Mouse (Mus musculus) lung, postnatal 36 days (tissue): ENCODE measurements at regions not wholly inside any gene's neighbourhood (a gene's known extent, or its start where the extent isn't known, plus 50 kb on each side); places are given as distances from the start of the nearest gene placed in this dataset.
"Not testable (repeated sequence)": the region's sequence is repeated elsewhere in the genome, so short reads cannot be mapped to it uniquely, and the experiment has no call there.

Source experiments
- DNase-seq: peaks from one replicate; pipeline ENCODE4 v3.0.0; 2022; ENCODE audit warnings: mixed read lengths

DNA sequence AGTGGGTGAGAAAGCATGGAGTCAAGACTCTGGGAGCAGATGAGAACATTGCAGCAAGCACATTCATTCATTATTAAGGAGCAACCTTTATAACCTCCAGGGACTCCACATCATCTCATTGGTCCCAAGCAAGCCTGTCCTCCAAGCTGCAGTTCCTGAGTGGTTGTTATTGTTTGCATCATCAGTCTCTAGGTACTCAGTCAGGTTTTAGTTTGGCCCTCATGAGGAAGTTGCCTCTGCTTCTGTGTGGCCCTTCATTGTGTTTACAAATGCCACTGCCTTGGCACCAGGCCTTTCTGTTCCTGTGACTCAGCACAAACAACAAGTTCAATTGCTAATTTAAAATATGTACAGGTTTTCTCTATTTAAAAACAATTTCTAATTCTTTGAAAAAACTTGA is 323.8 kb upstream of the Pabpc4l start:
- peak; percentile 41 for DNase-seq

DNA sequence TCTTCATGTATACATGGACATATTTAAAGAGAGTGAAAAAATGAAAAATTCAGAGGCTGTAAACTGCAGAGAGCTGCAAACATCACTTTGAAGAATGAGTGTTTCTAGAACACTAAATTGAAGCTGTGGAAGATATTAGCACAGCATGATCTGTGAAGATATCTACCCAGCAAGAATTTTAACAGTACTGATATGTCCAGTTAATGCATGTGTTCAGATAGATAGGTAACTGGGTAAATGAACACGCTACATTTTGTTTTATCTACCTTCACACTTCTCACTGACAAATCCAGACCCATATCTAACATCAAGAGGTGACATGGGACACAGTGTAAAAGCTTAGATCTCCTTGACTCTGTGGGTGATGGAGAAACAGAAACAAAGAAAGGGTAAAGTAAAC is 316.9 kb upstream of the Pabpc4l start:
- DNase-seq: no peak

DNA sequence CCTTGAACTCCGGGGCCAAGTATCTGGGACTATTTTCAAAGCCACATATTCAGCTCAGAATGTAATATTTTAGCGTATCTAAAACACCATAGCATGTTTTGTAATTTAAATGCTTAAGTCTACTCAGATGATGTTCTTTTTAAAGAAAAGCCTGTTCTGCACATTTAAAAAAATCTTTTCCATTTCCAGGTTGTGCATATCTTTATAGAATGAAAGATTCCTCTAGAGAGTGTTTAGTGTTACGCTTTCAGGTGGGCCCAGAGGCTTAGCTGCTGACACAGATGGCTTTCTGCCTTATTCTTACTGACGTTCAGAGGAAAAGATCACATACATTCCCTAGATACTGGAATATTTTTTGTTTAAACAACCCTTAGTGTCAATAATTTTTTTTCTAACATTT is 310.5 kb upstream of the Pabpc4l start:
- no peak for DNase-seq

DNA sequence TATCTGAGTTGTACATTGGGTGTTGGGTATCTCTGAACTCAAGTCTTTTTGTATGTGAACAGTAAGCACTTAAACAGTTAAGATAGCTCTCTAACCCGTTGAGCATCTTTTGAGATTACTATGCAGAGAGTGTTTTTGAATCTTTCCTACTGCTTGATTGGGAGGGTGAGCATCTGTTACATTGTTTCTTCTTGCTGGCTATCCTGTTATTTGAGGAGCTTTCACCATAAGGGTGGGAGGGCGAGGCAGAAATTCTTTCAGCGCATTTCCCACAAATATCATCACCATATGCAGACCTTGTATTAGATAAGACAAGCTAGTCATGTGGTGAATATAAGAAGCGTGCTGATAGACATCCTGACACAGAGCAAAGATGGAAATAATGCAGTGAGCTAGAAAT is 279.7 kb upstream of the Pabpc4l start:
- DNase-seq: no peak

DNA sequence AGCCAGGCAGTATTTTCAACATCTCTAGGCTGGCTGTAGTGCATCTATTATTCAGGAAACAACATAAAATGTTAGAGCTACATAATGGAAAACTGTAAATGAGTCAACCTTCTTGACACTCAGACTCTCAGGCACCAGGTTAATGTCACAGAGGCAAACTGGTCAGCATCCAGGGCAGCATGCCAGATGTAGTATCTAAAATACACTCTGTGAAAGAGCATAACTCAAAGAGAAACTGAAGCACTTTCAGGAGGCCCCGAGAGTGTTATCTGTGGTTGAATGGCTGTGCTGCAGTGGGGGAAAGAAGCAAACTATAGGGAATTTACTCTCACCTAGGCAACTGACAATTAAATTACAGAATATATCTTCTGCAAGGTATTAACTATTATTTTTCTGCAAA is 253.6 kb upstream of the Pabpc4l start:
- no peak for DNase-seq

DNA sequence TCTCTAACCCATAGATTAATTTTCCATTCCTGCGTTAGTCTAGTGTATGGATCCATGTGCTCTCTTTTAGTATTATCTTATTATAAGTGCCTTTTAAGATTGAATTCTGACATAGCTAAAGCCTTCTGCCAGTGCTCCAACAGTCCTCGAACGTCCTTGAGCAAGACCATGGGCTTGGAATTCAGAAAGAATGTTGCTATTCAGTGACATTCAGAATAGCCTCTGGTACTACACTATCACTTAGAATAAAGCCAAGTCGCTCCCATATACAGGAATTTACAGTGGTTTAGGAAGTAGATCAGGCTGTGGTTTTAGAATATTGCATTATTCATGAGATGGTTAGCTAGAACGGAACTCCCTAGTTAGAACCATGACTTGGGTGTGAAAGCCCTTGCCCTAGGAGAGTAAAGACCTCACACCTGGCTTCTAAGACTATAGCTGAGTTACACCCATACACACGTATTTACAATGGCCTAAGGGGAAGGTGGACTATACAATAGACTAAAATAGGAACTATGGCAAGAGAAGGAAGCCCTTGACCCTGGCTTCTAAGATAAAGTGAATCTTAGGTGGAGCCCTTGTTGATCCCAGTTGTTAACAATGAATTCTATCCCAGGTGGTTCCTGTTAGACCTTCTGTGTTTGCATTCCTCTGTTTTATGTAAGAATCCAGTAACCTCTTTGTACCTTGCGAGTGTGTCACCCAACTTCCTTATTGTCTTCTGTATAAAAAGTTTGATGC is 239.8 kb upstream of the Pabpc4l start:
- not testable (repeated sequence) for DNase-seq
